Mouse (Mus musculus) lung, postnatal 14 days (tissue): ENCODE results near the gene Phlpp1.
A peak's percentile ranks its signal among the peaks of the same experiment; 100 is the strongest.

Experiments
- DNase-seq: peaks from one replicate; pipeline ENCODE4 v3.0.0; 2021

The Phlpp1 gene

GRCm38 (mm10) chr1:106171241-106172220 lies at the start of gene Phlpp1:
TSS of gene Phlpp1 (plus strand) at chr1:106171752.
- DNase-seq: peak; percentile 100

- no peak for DNase-seq
These were observed 45.0 kb upstream of the Phlpp1 start for GRCm38 (mm10) chr1:106126601-106127000.

- no peak for DNase-seq
These were observed 39.7 kb upstream of the Phlpp1 start for GRCm38 (mm10) chr1:106131697-106132349.

- no peak for DNase-seq
These were observed 39.2 kb upstream of the Phlpp1 start for GRCm38 (mm10) chr1:106132350-106132700.

- no peak for DNase-seq
These were observed 32.9 kb upstream of the Phlpp1 start for GRCm38 (mm10) chr1:106138691-106139090.

GRCm38 (mm10) chr1:106139137-106139536 lies 32.4 kb upstream of the Phlpp1 start:
- no peak for DNase-seq

- DNase-seq: no peak
These were observed 29.5 kb upstream of the Phlpp1 start for GRCm38 (mm10) chr1:106142010-106142409.

GRCm38 (mm10) chr1:106144534-106144933 lies 27.0 kb upstream of the Phlpp1 start:
- no peak for DNase-seq

GRCm38 (mm10) chr1:106145055-106145454 lies 26.5 kb upstream of the Phlpp1 start:
- no peak for DNase-seq

GRCm38 (mm10) chr1:106145565-106146190 lies 25.9 kb upstream of the Phlpp1 start:
- DNase-seq: no peak

- no peak for DNase-seq
These were observed 22.9 kb upstream of the Phlpp1 start for GRCm38 (mm10) chr1:106148386-106149380.

- DNase-seq: peak; percentile 56
These were observed 19.7 kb upstream of the Phlpp1 start for GRCm38 (mm10) chr1:106151846-106152245.

GRCm38 (mm10) chr1:106152742-106153141 lies 18.8 kb upstream of the Phlpp1 start:
- DNase-seq: no peak

- DNase-seq: no peak
These were observed 17.0 kb upstream of the Phlpp1 start for GRCm38 (mm10) chr1:106154590-106154989.

- DNase-seq: peak; percentile 32
These were observed 16.4 kb upstream of the Phlpp1 start for GRCm38 (mm10) chr1:106155087-106155567.

- DNase-seq: no peak
These were observed 15.8 kb upstream of the Phlpp1 start for GRCm38 (mm10) chr1:106155702-106156101.

- DNase-seq: no peak
These were observed 13.5 kb upstream of the Phlpp1 start for GRCm38 (mm10) chr1:106157961-106158515.

GRCm38 (mm10) chr1:106159667-106160066 lies 11.9 kb upstream of the Phlpp1 start:
- no peak for DNase-seq

GRCm38 (mm10) chr1:106160916-106161315 lies 10.6 kb upstream of the Phlpp1 start:
- DNase-seq: no peak

- no peak for DNase-seq
These were observed 9.0 kb upstream of the Phlpp1 start for GRCm38 (mm10) chr1:106162581-106162980.

- DNase-seq: no peak
These were observed 8.2 kb upstream of the Phlpp1 start for GRCm38 (mm10) chr1:106163401-106163800.

GRCm38 (mm10) chr1:106164111-106164510 lies 7.4 kb upstream of the Phlpp1 start:
- no peak for DNase-seq
